Mouse (Mus musculus): ENCODE measurements around the gene Fgf9.

Gene Fgf9

GRCm38 (mm10) chr14:58070481-58071119 is at the start of gene Fgf9:
TSS of gene Fgf9 (plus strand) at chr14:58070547.
- DNase-seq: peak; percentile 61 to 71

- peak; percentile 80 to 87 for DNase-seq
These were observed 35.8 kb upstream of the Fgf9 start for GRCm38 (mm10) chr14:58034567-58034966.

GRCm38 (mm10) chr14:58036174-58036573 is 34.2 kb upstream of the Fgf9 start:
- no peak for DNase-seq

GRCm38 (mm10) chr14:58046639-58047284 is 23.6 kb upstream of the Fgf9 start:
- no peak for DNase-seq

GRCm38 (mm10) chr14:58050691-58051090 is 19.7 kb upstream of the Fgf9 start:
- DNase-seq: no peak

- DNase-seq: no peak
These were observed 2.8 kb upstream of the Fgf9 start for GRCm38 (mm10) chr14:58067586-58067985.

- no peak for DNase-seq
These were observed 1.7 kb upstream of the Fgf9 start for GRCm38 (mm10) chr14:58068641-58069040.

GRCm38 (mm10) chr14:58069927-58070326 is 420 bp upstream of the Fgf9 start:
- no peak for DNase-seq

- peak; percentile 86 to 87 for DNase-seq
These were observed 834 bp downstream of the Fgf9 start for GRCm38 (mm10) chr14:58071120-58071641.

GRCm38 (mm10) chr14:58071830-58072770 is 1.8 kb downstream of the Fgf9 start:
- peak; percentile 92 to 95 for DNase-seq

GRCm38 (mm10) chr14:58072771-58073501 is 2.6 kb downstream of the Fgf9 start:
- peak; percentile 64 to 70 for DNase-seq

- peak; percentile 56 to 62 for DNase-seq
These were observed 3.6 kb downstream of the Fgf9 start for GRCm38 (mm10) chr14:58073936-58074335.

GRCm38 (mm10) chr14:58074621-58075432 is 4.5 kb downstream of the Fgf9 start:
- peak; percentile 88 to 89 for DNase-seq

- DNase-seq: peak; percentile 80 to 81
These were observed 5.2 kb downstream of the Fgf9 start for GRCm38 (mm10) chr14:58075433-58076029.

- peak; percentile 91 to 95 for DNase-seq
These were observed 5.7 kb downstream of the Fgf9 start for GRCm38 (mm10) chr14:58076030-58076521.

GRCm38 (mm10) chr14:58076726-58077255 is 6.4 kb downstream of the Fgf9 start:
- peak in 1 of 2 experiments; percentile 31 for DNase-seq

- no peak for DNase-seq
These were observed 9.1 kb downstream of the Fgf9 start for GRCm38 (mm10) chr14:58079471-58079870.

GRCm38 (mm10) chr14:58081955-58082354 is 11.6 kb downstream of the Fgf9 start:
- no peak for DNase-seq

GRCm38 (mm10) chr14:58084240-58084639 is 13.9 kb downstream of the Fgf9 start:
- no peak for DNase-seq

- DNase-seq: no peak
These were observed 17.0 kb downstream of the Fgf9 start for GRCm38 (mm10) chr14:58087326-58087725.

All from cerebellum, postnatal 25 days (tissue).